Mouse (Mus musculus) CH12.LX (cell line): Measurements from ENCODE around the gene Slc15a2. TPM values are rescaled to one million over a fixed set of nuclear protein-coding genes. Genes with fewer than 3 reads are reported as not detected.

Experiments
- DNase-seq: peaks from one replicate; pipeline ENCODE4 v3.0.0-alpha.2; 2013; ENCODE audit errors: extremely low read depth
- H3K27ac ChIP-seq: 2 replicates; pipeline ENCODE4 v1.5.1; 2012; ENCODE audit warnings: low read depth, mild to moderate bottlenecking, control low read depth, moderate library complexity; ENCODE audit not compliant: insufficient read depth
- H3K27me3 ChIP-seq: replicated peaks from 2 replicates; pipeline ENCODE3; 2012; ENCODE audit warnings: inconsistent platforms
- H3K36me3 ChIP-seq, 2 experiments: replicated peaks in 1 of 2; 2 replicates each; pipeline versions ENCODE3 to v1.6.1; 2012; ENCODE audit warnings: inconsistent platforms in 1 of 2, low read length in 1 of 2, mild to moderate bottlenecking in 1 of 2, mixed read lengths in 1 of 2, moderate library complexity in 1 of 2; ENCODE audit not compliant: control insufficient read depth in 1 of 2, insufficient read depth in 1 of 2
- H3K4me1 ChIP-seq, 2 experiments: 2 replicates each; pipeline ENCODE4 v1.6.1; 2012; ENCODE audit warnings: inconsistent platforms in 1 of 2, moderate library complexity in 1 of 2; ENCODE audit not compliant: insufficient read depth in 2 of 2, control insufficient read depth in 1 of 2
- H3K4me2 ChIP-seq: 2 replicates; pipeline ENCODE4 v1.6.1; 2012; ENCODE audit warnings: low read depth, mild to moderate bottlenecking, control low read depth; ENCODE audit not compliant: poor library complexity, insufficient read depth, severe bottlenecking
- H3K4me3 ChIP-seq, 3 experiments: fragments of 150-350 bp in 1 of 3; sonication (generic) in 1 of 3; replicated peaks in 1 of 3; 2 replicates each; pipeline versions ENCODE3 to v1.5.1; 2011 to 2012; ENCODE audit warnings: low read depth in 2 of 3, low read length in 2 of 3, mild to moderate bottlenecking in 2 of 3, moderate library complexity in 2 of 3, control low read depth in 1 of 3, improper control_type of control experiment in 1 of 3, inconsistent platforms in 1 of 3, mixed read lengths in 1 of 3; ENCODE audit not compliant: poor library complexity in 1 of 3
- H3K79me2 ChIP-seq: replicated peaks from 2 replicates; pipeline ENCODE4 v1.6.1; 2012; ENCODE audit warnings: mild to moderate bottlenecking, moderate library complexity; ENCODE audit not compliant: control insufficient read depth, poor library complexity, insufficient read depth, severe bottlenecking; ENCODE audit errors: extremely low read depth
- H3K9ac ChIP-seq: 2 replicates; pipeline ENCODE4 v1.6.1; 2012; ENCODE audit warnings: low read depth, mild to moderate bottlenecking, control low read depth, moderate library complexity; ENCODE audit not compliant: insufficient read depth
- H3K9me3 ChIP-seq: replicated peaks from 2 replicates; pipeline ENCODE3; 2012; ENCODE audit warnings: low read length, inconsistent platforms, mixed read lengths
- CHD1 ChIP-seq: IDR thresholded peaks from 2 replicates; pipeline ENCODE4 v1.6.1; 2012; ENCODE audit warnings: low read depth, low read length, improper control_type of control experiment, inconsistent platforms
- CTCF ChIP-seq, 2 experiments: IDR thresholded peaks in 1 of 2; conservative IDR thresholded peaks in 1 of 2; 2 replicates each; pipeline ENCODE4 v1.5.1; 2011 to 2012; ENCODE audit warnings: low read depth in 2 of 2, low read length in 2 of 2, improper control_type of control experiment in 1 of 2, inconsistent platforms in 1 of 2, mild to moderate bottlenecking in 1 of 2, moderate library complexity in 1 of 2
- E2F4 ChIP-seq: IDR thresholded peaks from 2 replicates; pipeline ENCODE4 v1.6.1; 2011; ENCODE audit warnings: low read depth, low read length, improper control_type of control experiment; ENCODE audit not compliant: insufficient replicate concordance
- ETS1 ChIP-seq: conservative IDR thresholded peaks from 2 replicates; pipeline ENCODE4 v1.6.1; 2012; ENCODE audit warnings: low read depth, mild to moderate bottlenecking, inconsistent platforms, low read length, improper control_type of control experiment, moderate library complexity
- MAFK ChIP-seq: IDR thresholded peaks from 2 replicates; pipeline ENCODE4 v1.6.1; 2011; ENCODE audit warnings: low read length, improper control_type of control experiment; ENCODE audit not compliant: insufficient replicate concordance
- MAZ ChIP-seq: IDR thresholded peaks from 2 replicates; pipeline ENCODE4 v1.6.1; 2012; ENCODE audit warnings: low read depth, mild to moderate bottlenecking, inconsistent platforms, low read length, improper control_type of control experiment, moderate library complexity
- MXI1 ChIP-seq: IDR thresholded peaks from 2 replicates; pipeline ENCODE4 v1.6.1; 2011; ENCODE audit warnings: mild to moderate bottlenecking, low read depth, low read length, improper control_type of control experiment
- MYC ChIP-seq: IDR thresholded peaks from 2 replicates; pipeline ENCODE4 v1.6.1; 2011; ENCODE audit warnings: low read depth, mild to moderate bottlenecking, improper control_type of control experiment, low read length
- NELFE ChIP-seq: IDR thresholded peaks from 2 replicates; pipeline ENCODE4 v1.6.1; 2011; ENCODE audit warnings: low read depth, low read length, improper control_type of control experiment
- NRF1 ChIP-seq: IDR thresholded peaks from 2 replicates; pipeline ENCODE4 v1.6.1; 2014; ENCODE audit warnings: low read depth, mild to moderate bottlenecking, inconsistent platforms, low read length, improper control_type of control experiment, moderate library complexity
- SIN3A ChIP-seq: IDR thresholded peaks from 2 replicates; pipeline ENCODE4 v1.6.1; 2012; ENCODE audit warnings: low read length, improper control_type of control experiment, inconsistent platforms
- UBTF ChIP-seq: IDR thresholded peaks from 2 replicates; pipeline ENCODE4 v1.6.1; 2012; ENCODE audit warnings: low read depth, mild to moderate bottlenecking, inconsistent platforms, low read length, improper control_type of control experiment, moderate library complexity
- USF1 ChIP-seq: IDR thresholded peaks from 2 replicates; pipeline ENCODE4 v1.6.1; 2014; ENCODE audit warnings: low read depth, mild to moderate bottlenecking, inconsistent platforms, low read length, improper control_type of control experiment
- USF2 ChIP-seq: conservative IDR thresholded peaks from 2 replicates; pipeline ENCODE4 v1.6.1; 2011; ENCODE audit warnings: low read depth, low read length, improper control_type of control experiment
- ZC3H11A ChIP-seq: IDR thresholded peaks from 2 replicates; pipeline ENCODE4 v1.6.1; 2012; ENCODE audit warnings: low read depth, mild to moderate bottlenecking, inconsistent platforms, low read length, improper control_type of control experiment
- ZMIZ1 ChIP-seq: IDR thresholded peaks from 2 replicates; pipeline ENCODE4 v1.6.1; 2012; ENCODE audit warnings: low read depth, mild to moderate bottlenecking, inconsistent platforms, low read length, improper control_type of control experiment
- dilution Hi-C: fragments of 300-500 bp; cut with MboI; formaldehyde crosslinking; loops from 2 replicates; pipeline ENCODE4 v1.14.3; 2020; ENCODE audit warnings: low sequenced_read_pairs; ENCODE audit not compliant: extremely low pct_unique_long_range_greater_than_20kb, extremely low pct_ligation_motif_present
- in situ Hi-C: fragments of 300-500 bp; cut with MboI; formaldehyde crosslinking; loops from 3 replicates; pipeline ENCODE4 v1.14.3; 2019; ENCODE audit warnings: low sequenced_read_pairs, low pct_ligation_motif_present, low pct_unique_long_range_greater_than_20kb, mixed read lengths
- polyA plus RNA-seq: library from polyadenylated mRNA; unstranded; fragments of >175 nt; gene quantifications from 2 replicates; pipeline ENCODE4 v1.2.1, GENCODE M21; 2012; ENCODE audit warnings: low read depth; ENCODE audit not compliant: insufficient read length
- total RNA-seq, 2 experiments: library from RNA; depleted of rRNA; stranded (reverse); fragments of 300-350 nt in 1 of 2; fragments of >200 nt in 1 of 2; gene quantifications; 2 replicates each; pipeline ENCODE4 v1.2.3; 2012 to 2014

Slc15a2 gene
- total and polyA plus RNA-seq, 3 experiments: 9.4 to 11.7 (median 11.4) TPM

GRCm38 (mm10) chr16:36720194-36721055 is 64.3 kb downstream of the Slc15a2 start (continued):
- TF ChIP-seq NELFE (peak; percentile 49), MXI1 (peak; percentile 65), ZMIZ1 (peak; percentile 63; the same call in 1 of the 2 replicates), USF1 (no peak)
- TF ChIP-seq, all 38 proteins: peak for 19

- H3K9ac ChIP-seq: no peak overlapping the region
Observed at GRCm38 (mm10) chr16:36718637-36719036, 66.1 kb downstream of the Slc15a2 start.

GRCm38 (mm10) chr16:36717481-36717880 is 67.3 kb downstream of the Slc15a2 start:
- no peaks in the 10 kb centered on the region for H3K79me2 ChIP-seq
- H3K9me3 ChIP-seq: no peaks in the 10 kb centered on the region
- in situ Hi-C loops: loop anchor here (5.0 kb wide), 2 partner anchors 35 to 240 kb away; no protein-coding TSS in a partner anchor
- peaks cover 2% of the 10 kb centered on the region for H3K27me3 ChIP-seq
- dilution Hi-C loops: no loop called here
- DNase-seq: no peak
- H3K27ac ChIP-seq: no peak overlapping the region
- TF ChIP-seq CHD1: no peak
- no peak for TF ChIP-seq ZMIZ1
- no peak for TF ChIP-seq MYC
- no peak for TF ChIP-seq MXI1
- no peak for TF ChIP-seq CTCF (conservative IDR thresholded peaks at IDR 0.05 in 1 of 2, IDR thresholded peaks at IDR 0.05 in 1 of 2; ENCODE audit: low read depth in 2 of 2, low read length in 2 of 2)
- TF ChIP-seq MAZ: no peak
- no peak for TF ChIP-seq ZC3H11A
- TF ChIP-seq SIN3A: no peak
- no peak for TF ChIP-seq NRF1
- no peak for TF ChIP-seq UBTF
- TF ChIP-seq ETS1: no peak; the same call in 1 of the 2 replicates
- TF ChIP-seq MAFK: no peak
- no peak for TF ChIP-seq E2F4
- TF ChIP-seq, all 38 proteins: peak for 0
- Histone ChIP-seq H3K4me3 (no peak overlapping the region), H3K36me3 (no peaks in the 10 kb centered on the region), H3K4me1 (peaks cover 26 to 57% of the 10 kb centered on the region in 2 experiments), H3K4me2 (no peak overlapping the region), H3K9ac (no peak overlapping the region)

More at GRCm38 (mm10) chr16:36718637-36719036, 66.1 kb downstream of the Slc15a2 start:
- no peak overlapping the region for H3K4me2 ChIP-seq
- TF ChIP-seq CHD1: no peak
- no peak for TF ChIP-seq USF2
- no peak for TF ChIP-seq MYC
- in situ Hi-C loops (loop anchor here (5.0 kb wide), 2 partner anchors 36 to 241 kb away; no protein-coding TSS in a partner anchor), dilution Hi-C loops (no loop called here)
- no peak overlapping the region for H3K4me3 ChIP-seq
- no peaks in the 10 kb centered on the region for H3K27me3 ChIP-seq
- no peak for DNase-seq
- H3K9me3 ChIP-seq: no peaks in the 10 kb centered on the region
- peaks cover 27 to 66% of the 10 kb centered on the region in 2 experiments for H3K4me1 ChIP-seq
- H3K27ac ChIP-seq: no peak overlapping the region
- no peaks in the 10 kb centered on the region for H3K36me3 ChIP-seq
- H3K79me2 ChIP-seq: no peaks in the 10 kb centered on the region
